Mouse (Mus musculus) heart, adult 8-10 months (tissue): ENCODE measurements around the gene Asic1. TPM values are rescaled to one million over a fixed set of nuclear protein-coding genes. Genes with fewer than 3 reads are reported as not detected.

ENCODE experiments used
- DNase-seq: peaks from one replicate; pipeline ENCODE4 v3.0.0; 2022; ENCODE audit warnings: low spot score
- total RNA-seq, 4 experiments: library from RNA; stranded (reverse); gene quantifications; 2 replicates each; pipeline ENCODE4 v1.2.4; 2022

The Asic1 gene
- total RNA-seq, 4 experiments from 2014 or later = 0.14 to 0.56 (median 0.35) TPM

GRCm38 (mm10) chr15:99701999-99702900, 32.1 kb downstream of the Asic1 start, which contains the start of gene Smarcd1:
Smarcd1 (plus strand) TSS chr15:99702129.
- DNase-seq = peak; percentile 94

GRCm38 (mm10) chr15:99703104-99703503, 32.9 kb downstream of the Asic1 start:
- DNase-seq = no peak

GRCm38 (mm10) chr15:99703676-99704040, 33.5 kb downstream of the Asic1 start:
- no peak for DNase-seq

GRCm38 (mm10) chr15:99704041-99704681, 34.0 kb downstream of the Asic1 start:
- no peak for DNase-seq

GRCm38 (mm10) chr15:99704881-99705280, 34.7 kb downstream of the Asic1 start:
- DNase-seq = peak; percentile 59

GRCm38 (mm10) chr15:99705440-99706048, 35.4 kb downstream of the Asic1 start, which contains the start of gene Gm17349:
Gm17349 (minus strand) TSS chr15:99705490.
- DNase-seq = no peak

GRCm38 (mm10) chr15:99708176-99708575, 38.0 kb downstream of the Asic1 start:
- DNase-seq = no peak

- DNase-seq = no peak
Observed at GRCm38 (mm10) chr15:99710221-99711190, 40.3 kb downstream of the Asic1 start.

- DNase-seq = no peak
Observed at GRCm38 (mm10) chr15:99711491-99711890, 41.3 kb downstream of the Asic1 start.

- no peak for DNase-seq
Observed at GRCm38 (mm10) chr15:99712666-99713559, 42.7 kb downstream of the Asic1 start.

- no peak for DNase-seq
Observed at GRCm38 (mm10) chr15:99713569-99713968, 43.4 kb downstream of the Asic1 start.

GRCm38 (mm10) chr15:99714206-99714605, 44.0 kb downstream of the Asic1 start:
- no peak for DNase-seq

- DNase-seq = peak; percentile 81
Observed at GRCm38 (mm10) chr15:99714858-99715257, 44.7 kb downstream of the Asic1 start.

GRCm38 (mm10) chr15:99715361-99715865, 45.2 kb downstream of the Asic1 start:
- DNase-seq = no peak

GRCm38 (mm10) chr15:99715982-99716746, 46.0 kb downstream of the Asic1 start:
- DNase-seq = no peak

GRCm38 (mm10) chr15:99716814-99717213, 46.6 kb downstream of the Asic1 start:
- no peak for DNase-seq

- no peak for DNase-seq
Observed at GRCm38 (mm10) chr15:99717386-99718334, 47.5 kb downstream of the Asic1 start, which contains the start of gene Gpd1. Gpd1 (plus strand) TSS chr15:99717515.
